Mouse (Mus musculus) cerebellum, postnatal 4 days (tissue): ENCODE results near the gene Gpr183.

Source experiments
- DNase-seq, 2 experiments: peaks; one replicate each; pipeline ENCODE4 v3.0.0; 2022; ENCODE audit warnings: low spot score in 2 of 2, mixed read lengths in 1 of 2

The Gpr183 gene

GRCm38 (mm10) chr14:121957176-121957871 lies 7.7 kb downstream of the Gpr183 start:
- no peak for DNase-seq

GRCm38 (mm10) chr14:121956291-121956690 lies 8.7 kb downstream of the Gpr183 start:
- DNase-seq: no peak

- no peak for DNase-seq
Measured at GRCm38 (mm10) chr14:121955176-121955795, 9.7 kb downstream of the Gpr183 start.

GRCm38 (mm10) chr14:121954608-121955007 lies 10.4 kb downstream of the Gpr183 start:
- DNase-seq: no peak

GRCm38 (mm10) chr14:121954129-121954528 lies 10.9 kb downstream of the Gpr183 start:
- no peak for DNase-seq

GRCm38 (mm10) chr14:121952046-121952400 lies 13.0 kb downstream of the Gpr183 start:
- no peak for DNase-seq

- DNase-seq: no peak
Measured at GRCm38 (mm10) chr14:121951399-121952045, 13.5 kb downstream of the Gpr183 start.

GRCm38 (mm10) chr14:121949897-121950296 lies 15.1 kb downstream of the Gpr183 start:
- no peak for DNase-seq

- no peak for DNase-seq
Measured at GRCm38 (mm10) chr14:121949436-121949835, 15.6 kb downstream of the Gpr183 start.

GRCm38 (mm10) chr14:121947966-121948365 lies 17.0 kb downstream of the Gpr183 start:
- DNase-seq: no peak

GRCm38 (mm10) chr14:121947201-121947760 lies 17.7 kb downstream of the Gpr183 start:
- DNase-seq: no peak

GRCm38 (mm10) chr14:121946728-121947127 lies 18.3 kb downstream of the Gpr183 start:
- no peak for DNase-seq

GRCm38 (mm10) chr14:121946131-121946530 lies 18.9 kb downstream of the Gpr183 start:
- no peak for DNase-seq

GRCm38 (mm10) chr14:121939582-121939981 lies 25.4 kb downstream of the Gpr183 start:
- no peak for DNase-seq

GRCm38 (mm10) chr14:121938256-121939191 lies 26.5 kb downstream of the Gpr183 start:
- DNase-seq: no peak

- DNase-seq: no peak
Measured at GRCm38 (mm10) chr14:121937601-121938255, 27.3 kb downstream of the Gpr183 start.

- no peak for DNase-seq
Measured at GRCm38 (mm10) chr14:121936856-121937255, 28.1 kb downstream of the Gpr183 start.

GRCm38 (mm10) chr14:121936356-121936755 lies 28.6 kb downstream of the Gpr183 start:
- DNase-seq: no peak

- no peak for DNase-seq
Measured at GRCm38 (mm10) chr14:121934597-121934946, 30.4 kb downstream of the Gpr183 start.

- DNase-seq: no peak
Measured at GRCm38 (mm10) chr14:121933906-121934596, 30.9 kb downstream of the Gpr183 start.

GRCm38 (mm10) chr14:121932180-121932579 lies 32.8 kb downstream of the Gpr183 start:
- DNase-seq: no peak
